Mouse (Mus musculus): Measurements from ENCODE around the gene Lgals8. TPM values are rescaled to one million over a fixed set of nuclear protein-coding genes. Genes with fewer than 3 reads are reported as not detected.

Lgals8 gene
- 55.1 TPM for polyA plus RNA-seq (2017; shearing (Covaris generic))

GRCm38 (mm10) chr13:12464844-12465243, at the start of gene Lgals8:
Gene Lgals8 (minus strand): TSS chr13:12464944.

GRCm38 (mm10) chr13:12394609-12395505, 69.9 kb downstream of the Lgals8 start, which contains the start of gene Heatr1:
Gene Heatr1 (plus strand): TSS chr13:12395027.

Other genes starting within 250 kb of the Lgals8 start
- 22.7 TPM for gene Mtr, start 206.8 kb downstream of the Lgals8 start, polyA plus RNA-seq (2017; shearing (Covaris generic))
- 2.5 TPM for gene Actn2, start 124.2 kb downstream of the Lgals8 start, polyA plus RNA-seq (2017; shearing (Covaris generic))
- 40.6 TPM for gene Heatr1, start 69.9 kb downstream of the Lgals8 start, polyA plus RNA-seq (2017; shearing (Covaris generic))
- 0.84 TPM for gene Edaradd, start 55.5 kb upstream of the Lgals8 start, polyA plus RNA-seq (2017; shearing (Covaris generic))
- 18.5 TPM for gene Ero1lb, start 100.9 kb upstream of the Lgals8 start, polyA plus RNA-seq (2017; shearing (Covaris generic))